Mouse (Mus musculus) G1E (cell line): Measurements from ENCODE around the gene Clec11a. TPM values are rescaled to one million over a fixed set of nuclear protein-coding genes. Genes with fewer than 3 reads are reported as not detected.

ENCODE experiments used
- ATAC-seq: 2 replicates; pipeline ENCODE4 v1.8.0; 2016; ENCODE audit warnings: mild to moderate bottlenecking; ENCODE audit not compliant: insufficient number of reproducible peaks, poor library complexity, low FRiP score, severe bottlenecking; ENCODE audit errors: extremely low read depth
- DNase-seq: peaks from one replicate; pipeline ENCODE4 v3.0.0; 2012; ENCODE audit warnings: low spot score
- H3K27me3 ChIP-seq: 2 replicates; pipeline ENCODE4 v1.6.1; 2012; ENCODE audit warnings: mild to moderate bottlenecking, low read length, inconsistent platforms; ENCODE audit not compliant: insufficient read depth
- H3K36me3 ChIP-seq: replicated peaks from 2 replicates; pipeline ENCODE3; 2012; ENCODE audit warnings: mild to moderate bottlenecking, inconsistent platforms
- H3K4me1 ChIP-seq: 2 replicates; pipeline ENCODE4 v1.6.1; 2012; ENCODE audit warnings: low read depth, low read length, inconsistent platforms, mixed read lengths; ENCODE audit not compliant: insufficient read depth
- H3K4me3 ChIP-seq: 2 replicates; pipeline ENCODE4 v1.5.1; 2012; ENCODE audit warnings: low read depth, mild to moderate bottlenecking, inconsistent platforms, low read length, moderate library complexity, mixed read lengths
- H3K9me3 ChIP-seq: replicated peaks from 2 replicates; pipeline ENCODE4 v1.6.1; 2012; ENCODE audit warnings: inconsistent platforms
- CTCF ChIP-seq: IDR thresholded peaks from 2 replicates; pipeline ENCODE4 v1.5.1; 2012; ENCODE audit warnings: low read depth, low read length, inconsistent platforms, mixed read lengths
- GATA1 ChIP-seq: IDR thresholded peaks from 2 replicates; pipeline ENCODE4 v1.6.1; 2012; ENCODE audit warnings: borderline replicate concordance, low read length, inconsistent platforms, mixed read lengths
- GATA2 ChIP-seq: IDR thresholded peaks from 2 replicates; pipeline ENCODE4 v1.6.1; 2012; ENCODE audit warnings: low read depth, low read length, inconsistent platforms, borderline replicate concordance
- POLR2AphosphoS5 ChIP-seq: IDR thresholded peaks from 2 replicates; pipeline ENCODE4 v1.6.1; 2012; ENCODE audit warnings: low read depth, low read length, inconsistent platforms; ENCODE audit not compliant: insufficient replicate concordance
- TAL1 ChIP-seq: conservative IDR thresholded peaks from 2 replicates; pipeline ENCODE4 v1.6.1; 2012; ENCODE audit warnings: low read depth, low read length, inconsistent platforms, mixed read lengths
- polyA plus RNA-seq: library from polyadenylated mRNA; stranded (reverse); fragments of >175 nt; gene quantifications from 2 replicates; pipeline ENCODE4 v1.2.3, GENCODE M21; 2012
- total RNA-seq, 2 experiments: library from RNA; stranded (forward) in 1 of 2; stranded (reverse) in 1 of 2; fragments of 200-1000 nt in 1 of 2; fragments of >200 nt in 1 of 2; fragmentation: Nextera tagmentation in 1 of 2; gene quantifications; 2 replicates each; pipeline ENCODE4 v1.2.3; 2014 to 2017

Clec11a gene
- total and polyA plus RNA-seq, 3 experiments, result 1.8 to 3.3 (median 3.1) TPM

- H3K36me3 ChIP-seq, result no peaks in the 10 kb centered on the region
- DNase-seq, result peak; percentile 74
- no peak overlapping the region for H3K4me3 ChIP-seq
- H3K9me3 ChIP-seq, result peaks cover 11% of the 10 kb centered on the region
- H3K27me3 ChIP-seq, result peaks cover 24% of the 10 kb centered on the region
- TF ChIP-seq GATA2 (no peak), GATA1 (no peak), CTCF (peak; percentile 58; the same call in 1 of the 2 replicates)
- peaks cover 9% of the 10 kb centered on the region for H3K4me1 ChIP-seq
- 0 out of 2 replicates have a peak, but pooled peaks have one; percentile 34 for ATAC-seq
These were observed 44.4 kb upstream of the Clec11a start for GRCm38 (mm10) chr7:44350957-44351711.

GRCm38 (mm10) chr7:44349043-44349442 lies 42.3 kb upstream of the Clec11a start:
- no peaks in the 10 kb centered on the region for H3K36me3 ChIP-seq
- no peak overlapping the region for H3K4me3 ChIP-seq
- peaks cover 11% of the 10 kb centered on the region for H3K9me3 ChIP-seq
- TF ChIP-seq GATA1, result no peak
- no peak for TF ChIP-seq TAL1
- no peak for TF ChIP-seq GATA2
- TF ChIP-seq POLR2AphosphoS5, result no peak
- no peak for TF ChIP-seq CTCF
- no peak for ATAC-seq
- H3K4me1 ChIP-seq, result peaks cover 11% of the 10 kb centered on the region
- no peak for DNase-seq
- peaks cover 27% of the 10 kb centered on the region for H3K27me3 ChIP-seq

GRCm38 (mm10) chr7:44344622-44345021 lies 37.9 kb upstream of the Clec11a start:
- Histone ChIP-seq H3K4me1 (peaks cover 11% of the 10 kb centered on the region), H3K9me3 (no peaks in the 10 kb centered on the region), H3K36me3 (no peaks in the 10 kb centered on the region), H3K4me3 (peak overlapping the region; percentile 10; the same call in 1 of the 2 replicates), H3K27me3 (peaks cover 36% of the 10 kb centered on the region)
- ATAC-seq (no peak), DNase-seq (no peak)
- no peak for TF ChIP-seq POLR2AphosphoS5
- no peak for TF ChIP-seq GATA2
- no peak for TF ChIP-seq TAL1
- no peak for TF ChIP-seq GATA1
- no peak for TF ChIP-seq CTCF

DNA sequence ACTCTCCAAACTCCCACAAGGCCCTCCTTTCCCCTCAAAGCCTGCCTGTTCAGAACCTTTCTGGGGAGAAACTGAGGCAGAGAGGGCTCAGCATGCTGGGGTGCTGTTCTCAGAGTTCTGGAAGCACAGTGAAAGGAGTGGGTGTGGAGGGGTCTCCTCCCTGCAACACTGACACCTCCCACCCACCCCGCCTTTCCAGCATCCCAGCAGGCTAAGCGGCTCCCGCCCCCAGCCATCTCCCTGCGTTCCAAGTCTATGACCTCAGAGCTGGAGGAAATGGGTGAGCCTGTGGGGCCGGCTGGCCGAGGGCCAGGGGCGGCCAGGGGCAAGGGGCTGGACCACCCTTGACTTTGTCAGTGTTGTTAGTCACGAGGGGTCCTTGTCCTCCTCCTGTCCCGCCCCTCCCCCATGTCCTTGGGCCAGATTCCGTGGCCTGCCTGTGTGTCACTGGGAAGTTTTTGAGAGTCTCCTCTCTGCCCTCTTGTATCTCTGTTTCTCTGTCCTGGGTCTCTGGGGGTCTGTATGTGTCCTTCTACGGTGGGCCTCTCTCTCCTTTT lies 36.8 kb upstream of the Clec11a start:
- Histone ChIP-seq H3K27me3 (peaks cover 36% of the 10 kb centered on the region), H3K4me3 (no peak overlapping the region), H3K9me3 (no peaks in the 10 kb centered on the region), H3K4me1 (peaks cover 7% of the 10 kb centered on the region; the same call in 1 of the 2 replicates), H3K36me3 (no peaks in the 10 kb centered on the region)
- ATAC-seq, result no peak
- no peak for TF ChIP-seq CTCF
- TF ChIP-seq POLR2AphosphoS5, result no peak
- TF ChIP-seq GATA2, result no peak
- TF ChIP-seq GATA1, result no peak
- TF ChIP-seq TAL1, result no peak
- DNase-seq, result no peak

DNA sequence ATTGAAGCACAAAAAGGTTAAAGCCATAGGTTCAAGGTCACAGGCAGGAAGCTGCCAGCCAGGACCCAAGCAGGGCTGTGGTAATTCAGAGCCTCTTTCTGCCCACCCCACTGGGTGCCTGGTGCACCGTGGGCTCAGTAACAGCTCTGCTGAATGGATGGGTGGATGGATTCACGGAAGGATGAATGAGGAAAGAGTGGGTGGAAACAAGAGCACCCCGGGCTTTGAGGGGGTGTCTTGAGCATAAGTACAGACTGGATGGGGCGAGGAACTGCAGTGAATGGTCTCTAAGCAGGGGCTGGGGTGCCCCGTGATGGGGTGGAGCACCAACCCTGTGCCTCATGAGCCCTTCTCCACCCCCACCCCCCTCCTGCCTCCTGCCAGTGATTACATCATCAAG lies 35.0 kb upstream of the Clec11a start:
- Histone ChIP-seq H3K4me1 (peaks cover 7% of the 10 kb centered on the region; the same call in 1 of the 2 replicates), H3K4me3 (no peak overlapping the region), H3K36me3 (no peaks in the 10 kb centered on the region), H3K27me3 (peaks cover 33% of the 10 kb centered on the region), H3K9me3 (no peaks in the 10 kb centered on the region)
- DNase-seq, result no peak
- TF ChIP-seq GATA2, result no peak
- ATAC-seq, result no peak

- H3K36me3 ChIP-seq, result no peaks in the 10 kb centered on the region
- H3K27me3 ChIP-seq, result peaks cover 31% of the 10 kb centered on the region
- no peak for TF ChIP-seq GATA2
- no peak for TF ChIP-seq POLR2AphosphoS5
- no peak for TF ChIP-seq GATA1
- TF ChIP-seq CTCF, result no peak
- no peak for TF ChIP-seq TAL1
- H3K9me3 ChIP-seq, result no peaks in the 10 kb centered on the region
- ATAC-seq (no peak), DNase-seq (no peak)
- H3K4me1 ChIP-seq, result peaks cover 7% of the 10 kb centered on the region; the same call in 1 of the 2 replicates
- no peak overlapping the region for H3K4me3 ChIP-seq
These were observed 34.4 kb upstream of the Clec11a start for GRCm38 (mm10) chr7:44341119-44341518.
